Mouse (Mus musculus) lung, postnatal 0 days (tissue): ENCODE data around the gene Dus1l.

ENCODE experiments used
- CTCF ChIP-seq: IDR thresholded peaks from 2 replicates; pipeline ENCODE4 v1.5.1; 2016; ENCODE audit warnings: antibody characterized with exemption, mild to moderate bottlenecking
- EP300 ChIP-seq: IDR thresholded peaks from 2 replicates; pipeline ENCODE4 v1.6.1; 2016; ENCODE audit warnings: antibody characterized with exemption, mild to moderate bottlenecking, control low read depth

DNA sequence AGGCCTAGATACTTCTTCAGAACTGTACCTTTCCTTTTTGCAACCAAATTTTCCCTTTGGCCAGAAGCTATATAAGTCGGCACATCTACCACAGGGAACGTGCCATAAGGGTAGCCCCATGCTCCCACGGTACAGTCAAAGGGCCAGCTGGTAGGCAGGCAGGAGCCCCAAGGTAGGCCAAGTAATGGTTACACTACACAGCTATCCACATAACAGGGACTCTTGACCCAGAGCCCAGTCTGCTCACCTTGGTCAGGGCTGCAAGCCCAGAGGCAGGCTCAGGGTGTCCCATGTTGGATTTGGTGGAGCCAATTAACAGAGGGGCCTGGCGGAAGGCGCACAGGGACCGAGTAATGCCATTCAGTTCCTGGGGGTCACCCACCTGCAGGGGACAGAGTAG is 23.4 kb upstream of the Dus1l start:
- TF ChIP-seq CTCF (no peak), EP300 (no peak)
